Mouse (Mus musculus) limb, embryonic 12.5 days (tissue): ENCODE results near the gene Tmem63b. TPM values are rescaled to one million over a fixed set of nuclear protein-coding genes. Genes with fewer than 3 reads are reported as not detected.
A peak's percentile ranks its signal among the peaks of the same experiment; 100 is the strongest.

Experiments
- ATAC-seq: fragments of 200-750 bp; cut with Nextera tagmentation; 2 replicates; pipeline ENCODE4 v1.8.0; 2017; ENCODE audit warnings: low read depth, moderate TSS enrichment; ENCODE audit not compliant: insufficient number of reproducible peaks, insufficient read depth, low FRiP score, low TSS enrichment
- H3K27ac ChIP-seq: fragments of 300-500 bp; sonication (generic); 2 replicates; pipeline ENCODE4 v1.5.1; 2016; ENCODE audit warnings: mild to moderate bottlenecking, moderate library complexity
- H3K27me3 ChIP-seq: fragments of 300-500 bp; sonication (generic); 2 replicates; pipeline ENCODE4 v1.6.1; 2016; ENCODE audit warnings: mild to moderate bottlenecking, moderate library complexity
- H3K36me3 ChIP-seq: fragments of 300-500 bp; sonication (generic); 2 replicates; pipeline ENCODE4 v1.6.1; 2016; ENCODE audit warnings: mild to moderate bottlenecking, moderate library complexity
- H3K4me1 ChIP-seq: fragments of 300-500 bp; sonication (generic); replicated peaks from 2 replicates; pipeline ENCODE4 v1.6.1; 2016
- H3K4me2 ChIP-seq: fragments of 300-500 bp; sonication (generic); 2 replicates; pipeline ENCODE4 v1.6.1; 2016; ENCODE audit warnings: mild to moderate bottlenecking, moderate library complexity
- H3K4me3 ChIP-seq: fragments of 300-500 bp; sonication (generic); replicated peaks from 2 replicates; pipeline ENCODE4 v1.5.1; 2016; ENCODE audit warnings: mild to moderate bottlenecking
- H3K9ac ChIP-seq: fragments of 300-500 bp; sonication (generic); replicated peaks from 2 replicates; pipeline ENCODE4 v1.6.1; 2016; ENCODE audit warnings: mild to moderate bottlenecking, moderate library complexity
- H3K9me3 ChIP-seq: fragments of 300-500 bp; sonication (generic); 2 replicates; pipeline ENCODE4 v1.6.1; 2016; ENCODE audit warnings: mild to moderate bottlenecking, moderate library complexity
- WGBS: fragments of 180-500 bp; shearing (Covaris S2); methylation state at CpG from one replicate; pipeline ENCODE4 v1.1.7; 2016; 5-methylcytosine and 5-hydroxymethylcytosine counted together
- polyA plus RNA-seq: library from polyadenylated mRNA; unstranded; fragments of >200 nt; fragmentation: Nextera tagmentation; extraction: Ambion mirVana; gene quantifications from 2 replicates; pipeline ENCODE4 v1.2.1, GENCODE M21; 2016

The Tmem63b gene
- polyA plus RNA-seq, 1 experiment from 2014 or later, result 34.1 TPM

DNA sequence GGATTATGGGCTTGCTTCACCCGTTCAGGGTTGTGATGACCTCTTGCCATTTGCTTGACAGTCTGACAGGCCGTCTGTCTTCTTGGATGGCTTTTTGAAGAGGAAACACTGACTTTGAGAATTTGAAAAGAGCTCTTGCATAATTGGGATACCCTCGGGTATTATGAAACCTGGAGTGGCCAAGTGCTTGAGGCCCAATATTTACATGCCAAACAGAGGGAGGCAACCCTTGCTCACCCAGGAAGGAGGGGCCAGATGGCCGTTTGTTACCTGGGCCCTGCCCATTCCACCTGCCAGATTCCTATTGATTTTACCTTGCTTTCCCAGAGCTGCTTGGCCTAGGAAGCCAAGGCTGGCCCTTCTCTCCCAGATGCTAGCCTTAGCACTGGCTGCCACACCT, 15.5 kb upstream of the Tmem63b start:
- H3K27ac ChIP-seq, result no peak overlapping the region
- WGBS, result 54% methylated on average over 4 of the region's 4 CpGs
- no peak overlapping the region for H3K4me3 ChIP-seq
- no peaks in the 10 kb centered on the region for H3K27me3 ChIP-seq
- ATAC-seq, result no peak
- H3K9me3 ChIP-seq, result no peaks in the 10 kb centered on the region
- peaks cover 22% of the 10 kb centered on the region for H3K36me3 ChIP-seq
- no peak overlapping the region for H3K9ac ChIP-seq
- H3K4me1 ChIP-seq, result peaks cover 18% of the 10 kb centered on the region
- no peak overlapping the region for H3K4me2 ChIP-seq

DNA sequence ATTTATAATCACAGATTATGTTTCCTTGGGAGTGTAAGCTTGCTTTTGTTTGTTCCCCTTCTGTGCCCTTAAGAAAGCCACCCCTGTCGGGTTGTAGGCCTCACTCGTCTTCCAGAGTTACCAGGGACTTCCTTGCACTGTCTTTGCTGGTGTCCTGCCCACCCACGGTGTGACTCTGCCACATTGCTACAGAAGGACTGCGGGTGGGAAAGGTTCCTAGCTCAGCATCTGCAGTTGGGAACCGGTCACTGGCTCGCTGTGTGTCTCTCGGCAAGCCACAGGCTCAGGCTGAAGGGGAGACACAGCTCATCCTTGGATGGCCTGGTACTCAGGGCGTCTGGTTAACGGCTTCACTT, 14.5 kb upstream of the Tmem63b start:
- H3K36me3 ChIP-seq, result peaks cover 30% of the 10 kb centered on the region
- H3K27me3 ChIP-seq, result no peaks in the 10 kb centered on the region
- WGBS, result 78% methylated on average over 9 of the region's 9 CpGs
- H3K9me3 ChIP-seq, result no peaks in the 10 kb centered on the region
- H3K4me1 ChIP-seq, result peaks cover 18% of the 10 kb centered on the region
- no peak overlapping the region for H3K4me2 ChIP-seq
- H3K4me3 ChIP-seq, result no peak overlapping the region
- no peak overlapping the region; the same call in 1 of the 2 replicates for H3K27ac ChIP-seq
- H3K9ac ChIP-seq, result no peak overlapping the region
- no peak for ATAC-seq

DNA sequence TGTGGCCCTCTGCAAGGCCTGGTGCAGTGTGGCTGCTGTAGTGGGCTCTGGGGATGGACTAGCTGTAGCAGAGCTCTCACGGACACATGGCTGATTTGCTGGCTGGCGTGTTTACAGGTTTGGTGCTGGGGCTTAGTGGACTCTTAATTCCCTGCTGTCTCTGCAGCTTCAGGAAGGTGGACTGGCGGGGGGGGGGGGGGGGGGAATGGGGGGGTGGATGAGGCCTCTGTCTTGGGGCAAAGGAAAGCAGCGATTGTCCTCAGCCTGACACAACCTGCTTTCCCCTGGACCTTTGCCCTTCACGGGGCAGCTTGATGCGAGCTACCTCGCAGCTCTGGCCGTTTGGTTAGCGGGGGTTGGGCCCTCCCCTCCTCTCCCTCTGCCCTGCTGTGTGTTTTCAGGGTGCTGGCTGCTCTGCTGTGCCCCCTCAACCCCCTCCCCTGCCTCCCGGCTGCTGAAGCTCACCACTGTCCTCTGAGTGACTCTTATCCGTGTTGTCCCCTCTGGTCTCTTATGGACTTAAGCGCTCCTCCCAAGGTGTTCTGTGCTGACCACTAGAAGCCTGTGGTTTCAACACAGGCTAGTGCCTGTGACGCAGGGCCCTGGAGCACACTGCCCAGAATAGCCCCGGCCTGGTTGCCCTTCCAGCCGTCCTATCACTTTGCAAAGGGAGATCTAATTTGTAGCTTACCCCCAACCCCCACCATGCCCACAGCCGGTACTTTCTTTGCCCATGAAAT, 14.0 kb upstream of the Tmem63b start:
- H3K36me3 ChIP-seq, result peaks cover 31% of the 10 kb centered on the region
- no peak overlapping the region for H3K9ac ChIP-seq
- no peaks in the 10 kb centered on the region for H3K9me3 ChIP-seq
- peak overlapping the region; percentile 45; the same call in 1 of the 2 replicates for H3K27ac ChIP-seq
- H3K4me2 ChIP-seq, result no peak overlapping the region
- H3K4me1 ChIP-seq, result peaks cover 18% of the 10 kb centered on the region
- no peaks in the 10 kb centered on the region for H3K27me3 ChIP-seq
- WGBS, result 63% methylated on average over 9 of the region's 16 CpGs
- no peak for ATAC-seq
- H3K4me3 ChIP-seq, result no peak overlapping the region

DNA sequence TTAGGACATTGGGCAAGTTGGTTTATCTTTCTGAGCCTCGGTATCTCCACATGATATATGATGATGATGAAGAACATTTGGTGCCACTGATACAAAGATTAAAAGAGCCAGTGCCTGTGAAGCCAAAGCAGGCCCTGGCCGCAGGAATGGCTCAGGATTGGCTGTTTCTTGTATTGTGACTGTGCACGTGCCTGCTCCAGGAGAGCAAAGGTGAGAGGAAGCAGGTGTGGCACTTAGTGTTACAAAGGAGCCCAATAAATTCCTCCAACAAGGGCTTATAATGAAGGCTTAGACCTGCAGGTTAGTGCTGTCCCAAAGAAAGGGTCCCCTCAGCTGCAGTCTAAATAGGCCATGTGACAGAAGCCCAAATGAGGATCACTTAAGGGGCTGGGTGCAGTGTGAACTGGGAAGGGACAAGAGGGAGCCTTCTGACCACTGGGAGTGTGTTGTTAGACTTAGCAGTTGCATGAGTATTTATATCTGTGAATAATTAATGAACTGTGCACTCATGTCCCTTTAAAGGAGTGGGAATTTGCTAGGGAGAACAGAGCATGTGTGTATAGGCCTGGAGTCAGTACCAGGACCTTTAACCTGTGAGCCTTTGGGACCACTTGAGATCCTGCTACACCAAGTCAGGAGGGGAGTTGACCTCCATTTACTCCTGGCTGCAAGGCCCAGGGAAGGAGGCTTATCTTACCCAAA, 12.5 kb upstream of the Tmem63b start:
- H3K9me3 ChIP-seq, result no peaks in the 10 kb centered on the region
- no peaks in the 10 kb centered on the region for H3K27me3 ChIP-seq
- H3K36me3 ChIP-seq, result peaks cover 31% of the 10 kb centered on the region
- H3K4me3 ChIP-seq, result no peak overlapping the region
- no peak overlapping the region for H3K9ac ChIP-seq
- no peak overlapping the region for H3K27ac ChIP-seq
- peaks cover 18% of the 10 kb centered on the region for H3K4me1 ChIP-seq
- no peak for ATAC-seq
- no peak overlapping the region for H3K4me2 ChIP-seq
- WGBS, result 80% methylated on average over 3 of the region's 3 CpGs

DNA sequence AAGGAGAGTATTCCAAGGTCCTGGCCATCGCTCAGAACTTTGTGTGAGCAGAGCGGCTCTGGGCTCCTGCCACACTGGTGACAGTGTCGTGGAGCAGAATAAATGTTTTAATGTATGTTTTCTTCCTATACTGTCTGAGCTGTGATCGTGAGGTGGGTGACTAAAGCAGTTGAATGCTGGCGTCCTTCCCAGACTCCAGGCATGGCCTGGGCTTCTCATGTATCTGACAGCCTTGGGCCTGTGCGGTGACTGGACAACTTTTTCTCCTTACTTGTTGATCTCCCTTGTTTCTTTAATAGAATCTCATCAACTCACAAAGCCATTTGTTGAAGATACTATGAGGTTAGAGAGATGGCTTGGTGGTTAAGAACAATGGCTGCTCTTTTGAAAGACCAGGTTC, 11.7 kb upstream of the Tmem63b start:
- Histone ChIP-seq H3K9ac (no peak overlapping the region), H3K4me3 (no peak overlapping the region), H3K4me1 (peaks cover 18% of the 10 kb centered on the region), H3K9me3 (no peaks in the 10 kb centered on the region), H3K36me3 (peaks cover 31% of the 10 kb centered on the region), H3K27me3 (no peaks in the 10 kb centered on the region), H3K4me2 (no peak overlapping the region), H3K27ac (no peak overlapping the region)
- 91% methylated on average over 6 of the region's 6 CpGs for WGBS
- no peak for ATAC-seq

DNA sequence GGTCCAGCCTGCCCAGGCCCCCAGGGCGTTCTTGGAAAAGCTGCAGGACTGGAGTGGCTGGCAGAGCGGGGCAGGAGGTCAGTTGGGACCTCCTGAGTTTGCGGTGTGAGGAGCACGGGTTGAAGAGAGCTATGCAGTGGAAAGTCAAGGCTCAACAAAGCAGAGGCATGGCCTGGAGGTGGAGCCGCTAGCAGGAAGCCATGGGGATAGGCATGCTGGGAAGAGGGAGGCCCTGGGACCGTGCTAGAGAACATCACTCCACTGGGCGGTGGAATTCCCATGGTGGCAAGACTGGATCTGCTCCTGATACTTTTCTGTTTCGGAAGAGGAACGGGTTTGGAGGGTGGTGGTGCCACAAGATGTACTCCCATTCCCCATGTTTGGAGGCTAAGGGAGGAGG, 10.3 kb upstream of the Tmem63b start:
- no peak overlapping the region for H3K9ac ChIP-seq
- no peak overlapping the region for H3K27ac ChIP-seq
- peaks cover 18% of the 10 kb centered on the region for H3K4me1 ChIP-seq
- ATAC-seq, result no peak
- no peaks in the 10 kb centered on the region for H3K9me3 ChIP-seq
- H3K4me3 ChIP-seq, result no peak overlapping the region
- peaks cover 31% of the 10 kb centered on the region for H3K36me3 ChIP-seq
- no peak overlapping the region for H3K4me2 ChIP-seq
- no peaks in the 10 kb centered on the region for H3K27me3 ChIP-seq
- 88% methylated on average over 9 of the region's 9 CpGs for WGBS

DNA sequence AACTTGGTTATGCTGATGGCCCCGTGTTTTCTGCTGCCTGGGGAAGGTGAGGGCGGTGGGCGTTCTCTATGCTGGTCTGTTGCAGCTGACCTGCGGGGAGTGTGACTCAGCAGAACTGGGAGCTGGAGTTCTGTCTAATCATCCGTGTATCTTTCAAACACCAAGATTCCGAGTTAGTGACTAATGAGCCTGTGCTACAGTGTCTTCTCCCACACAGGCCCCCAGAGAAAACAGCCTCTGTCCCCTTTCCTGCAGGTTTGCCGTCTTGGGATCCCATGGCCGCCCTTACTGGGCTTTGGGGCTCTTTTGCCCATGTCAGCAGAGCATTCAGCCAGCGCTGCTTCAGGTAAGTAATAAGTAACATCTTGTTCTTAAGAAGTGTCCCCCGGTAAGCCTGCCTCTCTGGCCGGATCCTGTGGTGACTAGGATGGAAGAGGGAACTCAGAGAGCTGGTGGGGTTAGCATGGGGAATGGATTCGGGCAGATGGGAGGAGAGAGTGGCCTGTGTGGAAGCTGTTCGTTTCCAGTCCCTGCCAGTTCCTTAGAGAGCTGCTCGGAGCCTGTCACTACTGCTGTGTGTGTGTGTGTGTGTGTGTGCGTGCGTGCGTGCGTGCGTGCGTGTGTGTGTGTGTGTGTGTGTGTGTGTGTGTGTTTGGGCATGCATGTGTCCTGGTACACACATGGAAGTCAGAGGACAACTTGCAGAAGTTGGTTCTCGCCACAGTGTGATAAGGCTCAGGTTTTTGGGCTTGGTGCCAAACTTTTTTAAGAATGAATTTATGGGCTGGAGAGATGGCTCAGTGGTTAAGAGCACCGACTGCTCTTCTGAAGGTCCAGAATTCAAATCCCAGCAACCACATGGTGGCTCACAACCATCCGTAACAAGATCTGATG, 8.8 kb upstream of the Tmem63b start:
- H3K4me1 ChIP-seq, result peaks cover 9% of the 10 kb centered on the region
- H3K4me3 ChIP-seq, result no peak overlapping the region
- H3K27ac ChIP-seq, result no peak overlapping the region
- H3K9ac ChIP-seq, result no peak overlapping the region
- no peak overlapping the region for H3K4me2 ChIP-seq
- peaks cover 31% of the 10 kb centered on the region for H3K36me3 ChIP-seq
- no peaks in the 10 kb centered on the region for H3K27me3 ChIP-seq
- no peak for ATAC-seq
- 79% methylated on average over 23 of the region's 23 CpGs for WGBS
- H3K9me3 ChIP-seq, result no peaks in the 10 kb centered on the region

DNA sequence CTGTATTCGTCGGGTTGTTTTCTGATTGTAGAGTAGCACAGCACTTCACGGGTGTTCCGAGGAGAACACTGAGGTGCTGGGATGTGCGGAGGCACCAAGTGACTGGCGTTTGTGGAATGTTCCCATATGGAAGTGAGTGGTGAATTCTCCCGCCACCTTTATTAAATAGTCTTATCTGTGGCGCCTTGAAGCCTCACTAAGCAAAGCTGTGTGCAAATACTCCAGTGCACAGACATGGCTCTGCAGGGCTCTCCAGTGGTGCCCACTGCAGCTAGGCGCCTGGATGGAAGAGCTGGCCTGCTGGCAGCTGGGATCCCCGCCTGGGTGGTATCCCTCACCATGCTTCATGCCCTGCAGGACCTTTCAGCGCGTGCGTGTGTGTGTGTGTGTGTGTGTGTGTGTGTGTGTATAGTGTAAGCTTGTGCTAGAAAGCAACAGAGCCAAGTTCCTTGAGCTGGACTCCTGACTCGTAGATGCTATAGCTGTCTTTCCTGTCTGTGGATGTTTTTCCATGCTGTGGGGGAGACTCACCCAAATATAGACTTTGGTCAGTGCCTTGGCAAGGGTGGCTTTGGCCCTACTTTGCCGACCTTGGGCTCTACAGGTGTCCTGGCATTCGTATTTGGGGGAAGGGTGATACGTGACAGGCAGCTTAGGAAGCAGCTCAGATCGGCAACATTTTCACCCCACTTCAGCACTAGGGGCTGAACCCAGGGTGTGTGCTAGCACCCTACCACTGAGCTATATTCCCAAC, 7.3 kb upstream of the Tmem63b start:
- H3K9ac ChIP-seq, result no peak overlapping the region
- ATAC-seq, result no peak
- no peak overlapping the region for H3K27ac ChIP-seq
- H3K4me2 ChIP-seq, result no peak overlapping the region
- no peaks in the 10 kb centered on the region for H3K27me3 ChIP-seq
- no peak overlapping the region for H3K4me3 ChIP-seq
- peaks cover 3% of the 10 kb centered on the region; the same call in 1 of the 2 replicates for H3K4me1 ChIP-seq
- no peaks in the 10 kb centered on the region for H3K9me3 ChIP-seq
- H3K36me3 ChIP-seq, result peaks cover 24% of the 10 kb centered on the region
- WGBS, result 84% methylated on average over 18 of the region's 18 CpGs

DNA sequence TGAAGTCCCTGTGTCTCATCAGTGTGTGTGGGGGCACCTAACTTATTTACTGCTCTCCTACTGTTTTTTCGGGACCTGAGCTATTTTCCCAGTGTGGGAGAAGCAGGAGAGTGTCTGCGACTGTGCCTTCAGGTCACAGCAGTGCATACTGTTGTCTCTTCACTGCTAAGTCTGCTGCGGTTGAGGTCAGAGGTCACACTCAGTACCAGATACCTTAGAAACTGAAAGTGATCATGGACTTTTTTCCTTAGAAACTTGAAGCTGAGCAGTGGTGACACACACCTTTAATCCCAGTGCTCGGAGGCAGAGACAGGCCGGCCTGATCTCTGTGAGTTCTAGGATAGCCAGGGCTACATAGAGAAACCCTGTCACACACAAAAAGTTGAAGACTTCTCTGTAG, 5.5 kb upstream of the Tmem63b start:
- no peak overlapping the region for H3K4me3 ChIP-seq
- H3K9me3 ChIP-seq, result no peaks in the 10 kb centered on the region
- H3K4me1 ChIP-seq, result peaks cover 10% of the 10 kb centered on the region
- no peak overlapping the region for H3K9ac ChIP-seq
- H3K36me3 ChIP-seq, result peaks cover 9% of the 10 kb centered on the region
- H3K27me3 ChIP-seq, result no peaks in the 10 kb centered on the region
- ATAC-seq, result no peak
- no peak overlapping the region for H3K27ac ChIP-seq
- no peak overlapping the region for H3K4me2 ChIP-seq
- WGBS, result 74% methylated on average over 5 of the region's 5 CpGs

DNA sequence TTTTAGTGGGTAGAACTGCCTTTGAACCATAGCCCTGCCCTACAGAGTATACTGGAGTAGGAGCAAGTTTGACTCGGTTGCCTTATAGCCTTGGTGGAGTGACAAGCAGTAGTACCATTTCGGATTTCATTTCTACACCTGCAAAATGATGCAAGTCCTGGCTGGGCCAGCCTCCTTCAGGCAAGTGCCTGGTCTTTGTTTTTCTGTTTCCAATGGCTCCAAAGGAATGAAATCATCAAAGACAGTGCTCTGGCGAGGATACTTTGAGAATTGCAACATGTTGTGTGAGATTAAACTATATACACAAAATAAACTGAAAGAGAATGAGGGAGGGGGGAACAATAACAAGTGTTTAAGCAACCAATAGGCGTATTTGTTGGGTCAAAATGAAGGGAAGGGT, 3.3 kb upstream of the Tmem63b start:
- Histone ChIP-seq H3K4me2 (no peak overlapping the region), H3K4me1 (peaks cover 17% of the 10 kb centered on the region), H3K36me3 (no peaks in the 10 kb centered on the region), H3K9ac (no peak overlapping the region), H3K27me3 (no peaks in the 10 kb centered on the region), H3K9me3 (no peaks in the 10 kb centered on the region), H3K27ac (no peak overlapping the region), H3K4me3 (no peak overlapping the region)
- no peak for ATAC-seq
- 85% methylated on average over 4 of the region's 4 CpGs for WGBS

DNA sequence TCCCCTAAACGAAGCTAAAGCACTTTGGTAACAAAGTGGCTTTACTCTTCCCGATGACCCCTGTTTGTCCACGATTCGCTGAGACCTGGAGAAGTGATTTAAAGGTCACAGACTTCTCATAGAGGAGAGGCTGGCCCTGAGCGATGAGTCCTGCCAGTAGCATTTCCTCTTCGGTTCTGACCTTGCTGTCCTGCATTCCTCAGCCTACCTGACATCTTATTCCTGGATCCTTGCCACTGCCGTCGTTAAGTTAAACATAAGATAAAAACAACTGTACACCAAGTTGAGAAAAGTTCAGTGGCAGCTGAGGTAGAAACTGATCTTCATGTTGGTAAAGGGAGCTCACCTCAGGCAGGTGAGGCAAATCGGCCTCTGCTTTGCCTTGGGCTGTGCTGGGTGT, 2.4 kb upstream of the Tmem63b start:
- H3K27ac ChIP-seq, result no peak overlapping the region
- H3K36me3 ChIP-seq, result no peaks in the 10 kb centered on the region
- H3K9ac ChIP-seq, result no peak overlapping the region
- no peak overlapping the region for H3K4me2 ChIP-seq
- ATAC-seq, result no peak
- 91% methylated on average over 9 of the region's 9 CpGs for WGBS
- no peaks in the 10 kb centered on the region for H3K27me3 ChIP-seq
- no peaks in the 10 kb centered on the region for H3K9me3 ChIP-seq
- H3K4me1 ChIP-seq, result peaks cover 26% of the 10 kb centered on the region
- no peak overlapping the region for H3K4me3 ChIP-seq
